Mouse (Mus musculus) hindbrain, postnatal 0 days (tissue): ENCODE data around the gene Gna12. TPM values are rescaled to one million over a fixed set of nuclear protein-coding genes. Genes with fewer than 3 reads are reported as not detected.

ENCODE experiments used
- ATAC-seq: fragments of 200-750 bp; cut with Nextera tagmentation; 2 replicates; pipeline ENCODE4 v1.8.0; 2017; ENCODE audit warnings: mild to moderate bottlenecking, moderate TSS enrichment, moderate library complexity
- DNase-seq: peaks from one replicate; pipeline ENCODE4 v3.0.0-alpha.2; 2015; ENCODE audit warnings: low spot score
- H3K27ac ChIP-seq: fragments of 300-500 bp; sonication (generic); 2 replicates; pipeline ENCODE4 v1.5.1; 2014; ENCODE audit warnings: mild to moderate bottlenecking
- H3K27me3 ChIP-seq: fragments of 300-500 bp; sonication (generic); 2 replicates; pipeline ENCODE4 v1.6.1; 2014; ENCODE audit warnings: low read length, mixed read lengths; ENCODE audit not compliant: insufficient read depth
- H3K36me3 ChIP-seq: fragments of 300-500 bp; sonication (generic); 2 replicates; pipeline ENCODE4 v1.6.1; 2014; ENCODE audit warnings: low read length, mixed read lengths; ENCODE audit not compliant: insufficient read depth
- H3K4me1 ChIP-seq: fragments of 300-500 bp; sonication (generic); 2 replicates; pipeline ENCODE4 v1.6.1; 2014; ENCODE audit warnings: antibody characterized with exemption, low read length, mixed read lengths; ENCODE audit not compliant: insufficient read depth
- H3K4me2 ChIP-seq: fragments of 300-500 bp; sonication (generic); 2 replicates; pipeline ENCODE4 v1.6.1; 2014; ENCODE audit warnings: low read depth, mild to moderate bottlenecking, low read length, moderate library complexity, mixed read lengths
- H3K4me3 ChIP-seq: fragments of 300-500 bp; sonication (generic); 2 replicates; pipeline ENCODE4 v1.5.1; 2014; ENCODE audit warnings: low read length
- H3K9ac ChIP-seq: fragments of 300-500 bp; sonication (generic); replicated peaks from 2 replicates; pipeline ENCODE4 v1.6.1; 2014; ENCODE audit warnings: mild to moderate bottlenecking, low read length, moderate library complexity, mixed read lengths
- H3K9me3 ChIP-seq: fragments of 300-500 bp; sonication (generic); 2 replicates; pipeline ENCODE4 v1.6.1; 2016; ENCODE audit warnings: low read length, mixed read lengths
- CTCF ChIP-seq: IDR thresholded peaks from 2 replicates; pipeline ENCODE4 v1.5.1; 2016; ENCODE audit warnings: antibody characterized with exemption, control low read depth, low read depth
- WGBS: fragments of 180-500 bp; shearing (Covaris S2); extraction: QIAGEN DNeasy Blood & Tissue Kit; methylation state at CpG from one replicate; pipeline ENCODE4 v1.1.7; 2014; 5-methylcytosine and 5-hydroxymethylcytosine counted together
- polyA plus RNA-seq: library from polyadenylated mRNA; unstranded; fragments of >200 nt; fragmentation: Nextera tagmentation; extraction: Ambion mirVana; gene quantifications from 2 replicates; pipeline ENCODE4 v1.2.1, GENCODE M21; 2015
- total RNA-seq: library from RNA; depleted of rRNA; stranded (reverse); fragments of >200 nt; gene quantifications from 2 replicates; pipeline ENCODE4 v1.2.3, GENCODE M21; 2014

The Gna12 gene
- total and polyA plus RNA-seq, 2 experiments from 2014 or later, result 35.9 to 201 TPM

DNA sequence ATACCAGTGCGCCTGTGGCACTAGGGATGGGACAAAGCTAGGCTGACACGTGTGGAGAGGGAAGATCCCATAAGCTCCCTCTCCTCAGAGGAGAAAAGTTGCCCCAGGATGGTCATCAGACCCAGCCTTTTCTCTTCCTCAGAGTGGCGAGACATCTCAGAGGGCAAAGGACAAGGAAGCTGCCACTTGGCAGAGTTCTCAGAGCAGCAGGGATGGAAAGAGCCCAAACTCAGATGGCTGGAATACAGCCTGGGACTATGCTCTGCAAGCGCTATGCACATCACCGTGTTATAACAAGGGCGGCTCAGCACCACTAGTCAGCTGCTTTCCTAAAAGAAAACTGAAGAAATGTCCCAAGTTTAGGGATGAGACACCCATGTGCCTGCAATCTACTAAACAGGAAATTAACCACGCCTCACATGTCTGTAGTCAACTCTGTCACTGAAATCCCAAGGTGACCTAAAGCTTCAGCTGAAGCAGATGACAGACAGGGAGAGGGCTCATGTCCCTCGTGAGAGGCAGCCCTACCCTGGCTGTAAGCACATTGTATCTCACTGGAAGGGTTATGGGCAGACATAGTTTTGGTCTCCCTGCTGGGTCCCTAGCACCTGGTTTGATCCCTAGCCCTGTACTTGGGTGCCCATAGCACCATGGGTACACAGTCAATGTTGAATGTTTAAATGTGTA, 48.2 kb downstream of the Gna12 start:
- no peaks in the 10 kb centered on the region for H3K4me1 ChIP-seq
- H3K9ac ChIP-seq, result no peak overlapping the region
- TF ChIP-seq CTCF, result no peak
- no peak for DNase-seq
- no peak overlapping the region for H3K4me2 ChIP-seq
- no peak overlapping the region for H3K4me3 ChIP-seq
- WGBS, result 78% methylated on average over 8 of the region's 8 CpGs
- peaks cover 46% of the 10 kb centered on the region; the same call in 1 of the 2 replicates for H3K36me3 ChIP-seq
- ATAC-seq, result no peak
- no peaks in the 10 kb centered on the region for H3K27me3 ChIP-seq
- H3K9me3 ChIP-seq, result no peaks in the 10 kb centered on the region
- no peak overlapping the region for H3K27ac ChIP-seq

DNA sequence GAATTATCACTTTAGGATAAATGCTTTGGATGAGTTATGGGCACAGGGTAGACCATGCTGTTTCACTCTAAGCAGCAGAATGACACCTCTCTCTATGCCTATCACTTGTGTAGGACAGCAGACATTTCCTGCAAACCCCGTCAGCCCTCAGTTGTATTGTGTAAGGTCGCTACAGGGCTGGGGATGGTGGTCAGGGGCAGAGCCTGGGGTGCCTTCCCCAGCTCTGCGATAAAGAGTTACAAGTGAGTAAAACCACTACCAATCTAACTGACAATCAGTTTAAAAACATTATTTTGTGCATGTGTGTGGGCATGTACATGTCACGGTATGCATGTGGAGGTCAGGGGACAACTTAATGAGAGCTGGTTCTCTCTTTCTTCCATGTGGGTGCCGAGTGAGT, 49.1 kb downstream of the Gna12 start:
- Histone ChIP-seq H3K9ac (no peak overlapping the region), H3K4me2 (no peak overlapping the region), H3K36me3 (peaks cover 46% of the 10 kb centered on the region; the same call in 1 of the 2 replicates), H3K27me3 (no peaks in the 10 kb centered on the region), H3K27ac (no peak overlapping the region), H3K4me1 (no peaks in the 10 kb centered on the region), H3K9me3 (no peaks in the 10 kb centered on the region), H3K4me3 (no peak overlapping the region)
- DNase-seq (no peak), ATAC-seq (no peak)
- no peak for TF ChIP-seq CTCF
- WGBS, result 88% methylated on average over 5 of the region's 5 CpGs

DNA sequence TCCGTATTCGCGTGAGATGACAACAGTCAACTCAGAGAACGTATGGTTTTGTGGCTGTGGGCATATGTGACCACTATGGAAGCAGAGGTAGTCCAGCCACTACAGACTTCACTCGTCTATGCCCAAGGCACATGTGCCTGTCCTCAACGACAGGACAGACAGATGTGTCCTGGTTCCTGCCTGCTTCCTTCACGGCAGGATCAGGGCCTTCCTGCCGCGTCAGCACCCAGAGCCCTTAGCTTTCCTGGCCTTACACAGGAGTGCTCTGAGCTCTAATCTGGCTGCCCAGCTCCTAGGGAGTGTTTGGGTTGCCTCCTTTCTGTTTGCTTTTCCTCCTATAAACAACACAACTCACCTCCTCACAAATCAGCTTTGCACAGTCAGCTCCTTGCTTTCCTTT, 53.3 kb downstream of the Gna12 start:
- Histone ChIP-seq H3K9ac (no peak overlapping the region), H3K4me1 (peaks cover under 1% of the 10 kb centered on the region; the same call in 1 of the 2 replicates), H3K27ac (no peak overlapping the region), H3K4me2 (no peak overlapping the region), H3K9me3 (no peaks in the 10 kb centered on the region), H3K27me3 (no peaks in the 10 kb centered on the region), H3K36me3 (peaks cover 15% of the 10 kb centered on the region; the same call in 1 of the 2 replicates), H3K4me3 (no peak overlapping the region)
- WGBS, result 72% methylated on average over 9 of the region's 9 CpGs
- ATAC-seq (no peak), DNase-seq (no peak)
- TF ChIP-seq CTCF, result no peak

DNA sequence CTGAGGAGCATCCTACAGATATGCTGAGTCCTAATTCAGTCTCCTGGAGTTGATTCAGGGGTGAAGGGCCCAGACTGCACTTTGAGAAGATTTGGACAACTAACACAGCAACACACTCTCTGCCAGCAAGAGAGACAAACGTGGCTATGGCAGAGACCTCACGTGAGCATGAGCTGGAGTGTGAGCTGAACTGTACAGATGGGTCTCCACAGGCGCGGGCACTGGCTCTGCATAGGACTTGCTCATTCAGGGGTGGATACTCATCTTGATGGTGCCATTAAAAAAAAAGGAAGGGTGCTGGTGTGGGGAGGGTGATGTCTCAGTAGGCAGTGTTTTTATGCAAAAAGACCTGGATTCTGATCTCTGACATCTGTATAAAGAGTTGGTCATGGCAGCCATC, 55.1 kb downstream of the Gna12 start:
- ATAC-seq, result no peak
- Histone ChIP-seq H3K27me3 (no peaks in the 10 kb centered on the region), H3K9me3 (no peaks in the 10 kb centered on the region), H3K36me3 (peaks cover 6% of the 10 kb centered on the region; the same call in 1 of the 2 replicates), H3K4me2 (no peak overlapping the region), H3K9ac (no peak overlapping the region), H3K4me1 (peaks cover 7% of the 10 kb centered on the region; the same call in 1 of the 2 replicates), H3K27ac (no peak overlapping the region), H3K4me3 (no peak overlapping the region)
- TF ChIP-seq CTCF, result no peak
- WGBS, result 68% methylated on average over 4 of the region's 4 CpGs
- no peak for DNase-seq

DNA sequence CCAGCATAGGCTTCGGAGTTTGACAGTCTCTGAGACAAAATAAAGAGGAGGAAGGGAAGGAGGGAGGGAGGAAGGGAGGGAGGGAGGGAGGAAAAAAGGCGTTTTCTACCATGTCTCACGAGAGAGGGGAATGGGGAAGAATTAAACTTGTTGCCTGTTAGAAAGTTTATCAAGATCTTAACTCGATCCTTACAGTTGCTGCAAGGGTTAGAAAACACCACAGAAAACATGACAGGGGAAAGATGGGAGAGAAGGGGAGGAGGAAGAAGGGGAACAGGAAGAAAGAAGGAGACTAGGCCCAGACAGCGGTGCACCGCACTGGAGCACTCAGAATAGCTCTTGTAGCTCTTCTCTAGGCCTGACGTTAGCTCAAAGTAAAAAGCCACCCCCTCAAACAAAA, 58.1 kb downstream of the Gna12 start:
- no peak overlapping the region for H3K4me2 ChIP-seq
- no peak overlapping the region for H3K9ac ChIP-seq
- peak overlapping the region; percentile 66 for H3K27ac ChIP-seq
- H3K27me3 ChIP-seq, result no peaks in the 10 kb centered on the region
- peaks cover 32% of the 10 kb centered on the region for H3K4me1 ChIP-seq
- WGBS, result 65% methylated on average over 7 of the region's 7 CpGs
- ATAC-seq, result no peak
- no peak for DNase-seq
- H3K4me3 ChIP-seq, result no peak overlapping the region
- no peak for TF ChIP-seq CTCF
- H3K36me3 ChIP-seq, result no peaks in the 10 kb centered on the region; the same call in 1 of the 2 replicates
- no peaks in the 10 kb centered on the region for H3K9me3 ChIP-seq

DNA sequence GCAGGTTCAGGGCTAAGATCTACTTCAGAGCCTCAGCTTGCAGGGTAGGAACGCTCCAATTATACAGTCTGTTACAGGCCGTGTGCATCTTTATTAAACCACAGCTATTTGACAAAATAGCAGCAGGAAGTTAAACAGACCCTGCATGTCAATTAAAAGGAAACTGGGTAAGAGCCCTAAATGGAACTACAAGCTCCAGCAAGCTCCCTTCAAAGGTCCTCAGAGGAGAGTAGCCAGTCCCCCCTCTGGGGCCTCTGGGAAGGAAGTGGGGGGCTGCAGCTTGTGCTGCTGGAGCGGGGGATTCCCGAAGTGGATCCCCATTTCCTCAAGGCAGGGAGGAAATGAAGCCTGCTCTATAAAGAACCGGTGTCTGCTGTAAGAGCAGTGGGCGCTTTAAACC, 58.6 kb downstream of the Gna12 start:
- Histone ChIP-seq H3K27ac (peak overlapping the region; percentile 66), H3K4me3 (no peak overlapping the region), H3K9ac (no peak overlapping the region), H3K36me3 (no peaks in the 10 kb centered on the region), H3K9me3 (no peaks in the 10 kb centered on the region), H3K4me2 (0 out of 2 replicates have a peak overlapping the region, but pooled peaks have one; percentile 10), H3K4me1 (peaks cover 32% of the 10 kb centered on the region), H3K27me3 (no peaks in the 10 kb centered on the region)
- no peak for ATAC-seq
- DNase-seq, result peak; percentile 20
- WGBS, result 22% methylated on average over 6 of the region's 6 CpGs
- no peak for TF ChIP-seq CTCF

DNA sequence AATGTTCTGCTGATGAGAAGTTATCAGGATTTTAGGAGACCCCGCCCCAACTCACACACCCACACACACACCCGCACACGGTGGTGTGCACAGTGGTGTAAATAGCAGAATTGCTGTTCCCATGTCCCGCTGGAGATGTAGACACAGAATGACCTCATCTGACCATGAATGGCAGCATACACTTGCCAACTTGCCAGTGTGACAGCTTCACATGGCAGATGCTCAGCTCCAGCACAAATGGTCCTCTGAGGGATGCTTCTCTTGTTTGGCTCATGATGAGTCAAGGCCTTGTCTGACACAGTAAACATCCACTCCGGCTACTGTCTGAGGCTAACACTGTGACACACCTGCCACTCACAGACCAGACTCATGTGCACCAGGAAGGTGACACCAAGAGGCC, 61.9 kb downstream of the Gna12 start:
- DNase-seq (peak; percentile 80), ATAC-seq (peak; percentile 84)
- Histone ChIP-seq H3K9me3 (no peaks in the 10 kb centered on the region), H3K9ac (no peak overlapping the region; the same call in 1 of the 2 replicates), H3K4me2 (no peak overlapping the region), H3K4me1 (peaks cover 32% of the 10 kb centered on the region), H3K27ac (peak overlapping the region; percentile 92), H3K36me3 (no peaks in the 10 kb centered on the region), H3K4me3 (no peak overlapping the region), H3K27me3 (no peaks in the 10 kb centered on the region)
- no peak for TF ChIP-seq CTCF
- WGBS, result 40% methylated on average over 5 of the region's 5 CpGs
